In the genomic region with DNA sequence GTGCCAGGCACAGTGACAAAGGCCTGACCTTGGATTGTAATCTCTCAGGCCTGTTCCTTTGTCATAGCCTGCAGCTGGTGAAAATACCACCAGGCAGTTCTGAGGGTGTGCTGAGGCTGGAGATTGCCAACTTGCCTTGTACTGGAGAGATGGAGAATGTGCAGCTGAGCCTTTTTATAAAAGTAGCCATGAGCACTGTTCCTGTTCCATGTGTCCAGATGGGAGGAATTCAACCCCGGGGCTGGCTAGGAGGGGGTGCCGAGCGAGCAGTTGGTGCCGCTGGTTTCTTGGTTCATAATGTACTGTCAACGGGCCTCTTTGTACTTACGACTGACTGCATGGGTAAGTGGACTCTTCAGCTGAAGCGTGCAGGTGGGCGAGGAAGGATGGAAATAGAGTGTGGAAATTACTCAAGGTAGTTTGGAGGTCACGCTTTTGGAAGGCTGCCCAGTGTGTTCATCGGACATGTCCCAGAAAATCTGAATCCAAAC, we compare ENCODE assay signal across 14 mouse cellular contexts. TPM values are rescaled to one million over a fixed set of nuclear protein-coding genes. Genes with fewer than 3 reads are reported as not detected.
DNase-seq lines count a peak whose midpoint lies in the region; ATAC-seq and TF ChIP-seq lines count a peak whose summit lies in the region.
"Had no signal": no experiment of that assay in that cellular context is flagged by ENCODE, and none has a peak within 500 bp of the region (broad histone marks: within the 10 kb centered on the region; RNA-seq: fewer than 3 reads in every experiment).

No protein-coding gene starts in this region.

- intact Hi-C loops in heart, postnatal 10 days (cut with DNase I), result no loop called here

- no peak overlapping the region for H3K4me2 ChIP-seq in heart, embryonic 15.5 days
- H3K4me2 ChIP-seq in midbrain, postnatal 0 days (ENCODE audit: low read depth, low read length, poor library complexity, severe bottlenecking), result no peak overlapping the region
- H3K4me2 ChIP-seq: liver, embryonic 13.5 days; stomach, embryonic 15.5 days had no signal

- no peaks in the 10 kb centered on the region for H3K36me3 ChIP-seq in heart, embryonic 15.5 days
- H3K36me3 ChIP-seq in midbrain, embryonic 10.5 days, result peaks cover 49% of the 10 kb centered on the region
- no peaks in the 10 kb centered on the region for H3K36me3 ChIP-seq in midbrain, postnatal 0 days (ENCODE audit: insufficient read depth, low read length)
- H3K36me3 ChIP-seq: liver, embryonic 13.5 days; stomach, embryonic 15.5 days had no signal

- no peak; the same call in 1 of the 2 replicates for ATAC-seq in heart, embryonic 15.5 days (replicated peaks; ENCODE audit: insufficient number of reproducible peaks, insufficient read depth, low FRiP score, low read depth)
- no peak for ATAC-seq in midbrain, postnatal 0 days (ENCODE audit: low FRiP score)
- no peak for ATAC-seq in erythroid progenitor cell, adult 5-6 weeks (replicated peaks; ENCODE audit: low FRiP score, poor library complexity, severe bottlenecking)
- ATAC-seq: inflammation-experienced regulatory T-cells, adult 6 months had no signal

- no peaks in the 10 kb centered on the region for H3K27me3 ChIP-seq in heart, embryonic 15.5 days
- H3K27me3 ChIP-seq in midbrain, embryonic 10.5 days (ENCODE audit: low read depth, poor library complexity, severe bottlenecking), result no peaks in the 10 kb centered on the region
- H3K27me3 ChIP-seq in midbrain, postnatal 0 days (ENCODE audit: insufficient read depth, low read length), result no peaks in the 10 kb centered on the region
- H3K27me3 ChIP-seq: liver, embryonic 13.5 days; stomach, embryonic 15.5 days had no signal

- H3K9ac ChIP-seq in heart, embryonic 15.5 days, result peak overlapping the region; percentile 11; the same call in 1 of the 2 replicates
- H3K9ac ChIP-seq in midbrain, postnatal 0 days (replicated peaks; ENCODE audit: low read length, poor library complexity, severe bottlenecking), result no peak overlapping the region
- H3K9ac ChIP-seq: liver, embryonic 13.5 days; stomach, embryonic 15.5 days had no signal

- H3K4me3 ChIP-seq in heart, embryonic 15.5 days, result no peak overlapping the region
- H3K4me3 ChIP-seq in midbrain, embryonic 10.5 days, result no peak overlapping the region
- no peak overlapping the region for H3K4me3 ChIP-seq in midbrain, postnatal 0 days (ENCODE audit: low read depth, low read length)
- H3K4me3 ChIP-seq: liver, embryonic 13.5 days; stomach, embryonic 15.5 days had no signal

- TF ChIP-seq CTCF in midbrain, postnatal 0 days (IDR thresholded peaks at IDR 0.05), result no peak

- H3K27ac ChIP-seq in heart, embryonic 15.5 days, result peak overlapping the region; percentile 82
- 0 out of 2 replicates have a peak overlapping the region, but pooled peaks have one; percentile 6 for H3K27ac ChIP-seq in midbrain, embryonic 10.5 days (replicated peaks)
- H3K27ac ChIP-seq in midbrain, postnatal 0 days (ENCODE audit: low read depth, low read length), result no peak overlapping the region
- H3K27ac ChIP-seq: liver, embryonic 13.5 days; stomach, embryonic 15.5 days had no signal

- WGBS in heart, embryonic 15.5 days, result 53% methylated on average over 10 of the region's 10 CpGs
- 93% methylated on average over 10 of the region's 10 CpGs for WGBS in midbrain, embryonic 10.5 days
- 78% methylated on average over 10 of the region's 10 CpGs for WGBS in midbrain, postnatal 0 days

- peaks cover 11% of the 10 kb centered on the region for H3K4me1 ChIP-seq in heart, embryonic 15.5 days (replicated peaks)
- H3K4me1 ChIP-seq in midbrain, embryonic 10.5 days, result no peaks in the 10 kb centered on the region
- no peaks in the 10 kb centered on the region for H3K4me1 ChIP-seq in midbrain, postnatal 0 days (ENCODE audit: insufficient read depth, low read length)
- H3K4me1 ChIP-seq: liver, embryonic 13.5 days; stomach, embryonic 15.5 days had no signal

- DNase-seq in cerebellum, postnatal 10 days, result peak; percentile 36 to 56
- no peak for DNase-seq in cerebellum, postnatal 25 days
- DNase-seq in heart, postnatal 10 days, result no peak
- no peak for DNase-seq in midbrain, embryonic 10.5 days (ENCODE audit: low spot score)
- DNase-seq in midbrain, postnatal 0 days (ENCODE audit: low spot score), result no peak
- peak; percentile 41 for DNase-seq in brain, adult 2 months (ENCODE audit: low read depth, low spot score)
- DNase-seq: cerebellum, adult 11 months; liver, embryonic 13.5 days; lung, postnatal 10 days; spleen, adult 18-20 months had no signal

- H3K9me3 ChIP-seq in heart, embryonic 15.5 days (replicated peaks), result no peaks in the 10 kb centered on the region
- no peaks in the 10 kb centered on the region for H3K9me3 ChIP-seq in midbrain, embryonic 10.5 days (replicated peaks)
- no peaks in the 10 kb centered on the region for H3K9me3 ChIP-seq in midbrain, postnatal 0 days (ENCODE audit: low read length)
- H3K9me3 ChIP-seq: liver, embryonic 13.5 days; stomach, embryonic 15.5 days had no signal

RNA-seq across cellular contexts. Expression of gene Srsf1, which starts 10.4 kb away (rescaled TPM):
- 149 and 172 TPM in 2 replicates for polyA plus RNA-seq in heart, embryonic 15.5 days (2015; fragmentation: Nextera tagmentation; extraction: Ambion mirVana)
- 100 to 1,000 TPM; 156 to 160 TPM for total RNA-seq in heart, postnatal 10 days (2021)
- polyA plus RNA-seq in midbrain, embryonic 10.5 days (2016; fragmentation: Nextera tagmentation; extraction: Ambion mirVana), result 413 and 417 TPM in 2 replicates
- 280 and 374 TPM in 2 replicates for total RNA-seq in midbrain, postnatal 0 days (2014; rRNA removed)
- polyA plus RNA-seq in midbrain, postnatal 0 days (2015; fragmentation: Nextera tagmentation; extraction: Ambion mirVana), result 111 and 125 TPM in 2 replicates
- 312 and 323 TPM in 2 replicates for total RNA-seq in erythroid progenitor cell, adult 5-6 weeks (2015; ENCODE audit: low replicate concordance)
- total RNA-seq in erythroid progenitor cell, adult 5-6 weeks (2017; ENCODE audit: low replicate concordance), result 485 and 568 TPM in 2 replicates

RNA-seq across cellular contexts. Expression of gene Vezf1, which starts 31.3 kb away (rescaled TPM):
- 22.2 and 24.9 TPM in 2 replicates for polyA plus RNA-seq in heart, embryonic 15.5 days (2015; fragmentation: Nextera tagmentation; extraction: Ambion mirVana)
- total RNA-seq in heart, postnatal 10 days (2021), result 10 to 100 TPM; 44.9 to 45.7 TPM
- polyA plus RNA-seq in midbrain, embryonic 10.5 days (2016; fragmentation: Nextera tagmentation; extraction: Ambion mirVana), result 70.5 and 73.9 TPM in 2 replicates
- 31.4 and 40.6 TPM in 2 replicates for total RNA-seq in midbrain, postnatal 0 days (2014; rRNA removed)
- polyA plus RNA-seq in midbrain, postnatal 0 days (2015; fragmentation: Nextera tagmentation; extraction: Ambion mirVana), result 29.7 and 30.9 TPM in 2 replicates
- total RNA-seq in erythroid progenitor cell, adult 5-6 weeks (2015; ENCODE audit: low replicate concordance), result 29.6 and 37.3 TPM in 2 replicates
- total RNA-seq in erythroid progenitor cell, adult 5-6 weeks (2017; ENCODE audit: low replicate concordance), result 16.3 and 17.8 TPM in 2 replicates

RNA-seq across cellular contexts. Expression of gene Dynll2, which starts 49.5 kb away (rescaled TPM):
- polyA plus RNA-seq in heart, embryonic 15.5 days (2015; fragmentation: Nextera tagmentation; extraction: Ambion mirVana), result 23.1 and 24.9 TPM in 2 replicates
- total RNA-seq in heart, postnatal 10 days (2021), result 100 to 1,000 TPM; 236 to 257 TPM
- 28.1 and 29.1 TPM in 2 replicates for polyA plus RNA-seq in midbrain, embryonic 10.5 days (2016; fragmentation: Nextera tagmentation; extraction: Ambion mirVana)
- total RNA-seq in midbrain, postnatal 0 days (2014; rRNA removed), result 72.1 and 89.8 TPM in 2 replicates
- polyA plus RNA-seq in midbrain, postnatal 0 days (2015; fragmentation: Nextera tagmentation; extraction: Ambion mirVana), result 54.5 and 56.8 TPM in 2 replicates
- total RNA-seq in erythroid progenitor cell, adult 5-6 weeks (2015; ENCODE audit: low replicate concordance), result 8.4 and 10.1 TPM in 2 replicates
- 1.5 and 5.9 TPM in 2 replicates for total RNA-seq in erythroid progenitor cell, adult 5-6 weeks (2017; ENCODE audit: low replicate concordance)

Comparison
In these comparisons a context has a peak if more than half of its experiments do, and no peak if none do; other contexts are left out.
1. DNase-seq: peak in cerebellum, postnatal 10 days (2 of 2) and brain, adult 2 months (single experiment); none in cerebellum, postnatal 25 days (0 of 2), heart, postnatal 10 days (0 of 2), midbrain, embryonic 10.5 days (single experiment) and midbrain, postnatal 0 days (single experiment).